Mouse (Mus musculus): ENCODE results near the gene Gm36210. TPM values are rescaled to one million over a fixed set of nuclear protein-coding genes. Genes with fewer than 3 reads are reported as not detected.

Gm36210 gene
- total and polyA plus RNA-seq, 3 experiments: 0.23 to 0.45 TPM; not detected in 1

DNA sequence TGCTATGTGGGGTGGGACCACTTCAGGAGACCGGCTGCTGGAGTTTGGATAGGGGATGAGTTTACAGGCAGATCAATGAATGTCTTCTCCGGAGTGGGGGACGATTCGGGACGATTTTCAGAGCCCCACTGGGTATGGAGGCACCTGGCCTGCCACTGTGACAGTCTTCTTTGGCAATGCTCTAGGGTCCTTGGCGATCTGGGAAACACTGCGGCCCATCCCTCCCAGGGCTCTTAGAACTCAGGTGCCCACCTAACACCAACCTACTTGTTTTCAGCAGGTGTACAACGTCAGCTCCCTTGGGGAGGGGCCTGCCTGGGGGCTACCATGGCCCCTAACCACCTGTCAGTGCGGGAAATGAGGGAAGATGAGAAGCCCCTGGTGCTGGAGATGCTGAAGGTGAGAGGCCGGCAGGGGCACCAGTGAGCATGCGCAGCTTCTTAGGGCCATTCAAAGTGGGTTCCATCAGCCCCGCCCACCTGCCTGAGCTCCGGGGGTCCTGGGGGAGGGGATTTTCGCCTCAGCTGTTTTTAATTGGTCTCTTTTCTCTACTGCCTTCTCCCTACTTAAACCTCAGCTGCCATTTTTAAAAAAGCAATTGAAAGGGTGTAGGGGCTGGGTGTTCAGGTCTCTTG lies 16.7 kb upstream of the Gm36210 start:
- no peak for DNase-seq

DNA sequence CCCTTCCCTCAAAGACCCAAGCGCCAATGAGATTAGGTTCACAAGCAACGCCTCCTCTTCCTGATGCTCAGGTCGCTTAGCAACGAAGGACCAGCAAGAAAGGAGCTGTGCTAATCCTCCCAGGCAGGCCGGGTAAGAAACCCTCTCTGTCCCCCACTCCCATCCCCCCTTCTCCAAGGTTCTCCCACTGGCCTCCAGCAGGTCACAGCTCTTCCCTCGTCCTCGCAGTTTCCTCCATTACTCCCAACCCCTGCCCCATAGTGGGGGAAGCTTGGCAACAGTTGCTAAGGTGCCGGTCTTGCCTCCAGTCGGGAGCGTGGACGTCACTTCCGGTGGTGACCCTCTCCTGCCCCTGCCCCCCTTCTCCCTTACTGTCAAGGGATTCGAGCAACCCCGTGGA lies 16.2 kb upstream of the Gm36210 start:
- peak; percentile 79 for DNase-seq

DNA sequence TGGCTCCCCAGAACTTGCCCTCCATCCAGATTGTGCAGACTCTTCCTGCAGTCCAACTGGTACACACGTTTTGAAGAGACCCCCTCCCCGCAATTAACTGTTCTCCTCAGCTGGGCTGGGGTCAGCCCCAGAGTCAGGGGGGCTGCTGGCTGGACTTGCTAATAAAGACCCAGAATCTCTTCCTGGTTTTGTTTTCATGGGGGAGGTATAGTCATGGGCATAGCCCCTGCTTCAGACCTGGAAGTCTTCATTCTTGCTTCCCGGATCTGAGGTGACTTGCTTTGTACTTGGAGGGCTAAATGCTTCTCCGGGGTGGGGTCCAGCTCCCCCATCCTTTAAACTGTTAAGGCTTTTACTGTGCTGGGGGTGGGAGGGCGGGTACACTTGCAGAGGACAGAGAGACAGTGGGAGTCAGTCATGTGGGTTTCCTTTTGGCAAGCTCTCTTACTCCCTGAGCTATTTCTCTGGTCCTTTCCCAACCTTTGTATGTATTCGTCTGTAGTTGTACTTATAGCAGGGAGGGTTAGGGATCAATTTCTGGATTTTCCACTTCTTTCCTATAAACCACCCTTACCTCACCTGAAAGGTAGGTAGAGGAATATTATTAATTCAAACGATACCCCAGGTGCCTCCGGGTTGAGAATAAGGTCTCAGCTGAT lies 15.6 kb upstream of the Gm36210 start, which contains the start of gene Nat14:
TSS of gene Nat14 (plus strand) at position 205 of the 659 bp plus-strand sequence.
- no peak for DNase-seq

DNA sequence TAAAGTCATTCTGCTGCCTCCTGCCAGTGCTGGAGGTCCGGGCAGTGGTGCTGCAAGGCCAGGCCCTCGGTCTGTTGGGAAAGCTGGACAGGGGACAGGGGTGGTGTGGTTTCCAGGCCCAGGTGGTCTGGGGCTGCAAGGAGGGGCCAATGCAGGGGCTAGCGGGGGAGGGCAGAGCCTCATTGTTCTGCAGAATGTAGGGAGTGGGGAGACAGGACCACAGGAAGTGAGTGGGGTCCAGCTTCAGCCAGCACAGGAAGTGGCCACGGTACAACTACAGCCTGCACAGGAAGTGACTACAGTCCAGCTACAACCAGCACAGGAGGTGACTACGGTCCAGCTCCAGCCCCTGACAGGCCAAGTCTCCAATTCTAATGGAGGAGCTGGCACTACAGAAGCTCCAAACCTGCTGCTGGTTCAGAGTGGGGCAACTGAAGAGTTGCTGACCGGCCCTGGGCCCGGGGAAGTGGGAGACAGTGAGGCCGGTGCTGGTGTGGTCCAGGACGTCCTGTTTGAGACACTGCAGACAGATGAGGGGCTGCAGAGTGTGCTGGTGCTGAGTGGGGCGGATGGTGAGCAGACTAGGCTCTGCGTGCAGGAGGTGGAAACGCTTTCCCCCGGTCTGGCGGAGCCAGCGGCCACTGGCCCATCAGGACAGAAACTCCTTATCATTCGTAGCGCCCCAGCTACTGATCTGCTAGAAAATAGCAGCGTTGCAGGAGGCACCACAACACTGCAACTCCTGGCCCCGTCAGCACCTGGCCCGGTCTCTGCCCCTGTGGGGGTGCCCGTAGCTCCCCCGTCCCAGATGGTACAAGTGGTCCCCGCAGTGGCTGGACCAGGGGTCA lies 14.9 kb upstream of the Gm36210 start:
- no peak for DNase-seq

DNA sequence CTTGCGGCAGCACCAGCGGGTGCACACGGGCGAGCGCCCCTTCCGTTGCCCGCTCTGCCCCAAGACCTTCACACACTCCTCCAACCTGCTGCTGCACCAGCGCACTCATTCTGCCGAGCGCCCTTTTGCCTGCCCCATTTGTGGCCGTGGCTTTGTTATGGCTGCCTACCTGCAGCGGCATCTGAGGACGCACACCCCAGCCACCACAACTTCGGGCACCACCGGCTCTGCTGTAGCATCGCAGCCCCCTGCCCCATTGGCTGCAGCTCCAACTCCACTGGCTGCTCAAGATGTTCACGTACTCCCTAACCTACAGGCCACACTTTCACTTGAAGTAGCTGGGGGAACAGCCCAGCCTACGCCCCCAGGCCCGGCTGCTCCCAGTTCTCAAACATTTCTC lies 14.2 kb upstream of the Gm36210 start:
- no peak for DNase-seq

DNA sequence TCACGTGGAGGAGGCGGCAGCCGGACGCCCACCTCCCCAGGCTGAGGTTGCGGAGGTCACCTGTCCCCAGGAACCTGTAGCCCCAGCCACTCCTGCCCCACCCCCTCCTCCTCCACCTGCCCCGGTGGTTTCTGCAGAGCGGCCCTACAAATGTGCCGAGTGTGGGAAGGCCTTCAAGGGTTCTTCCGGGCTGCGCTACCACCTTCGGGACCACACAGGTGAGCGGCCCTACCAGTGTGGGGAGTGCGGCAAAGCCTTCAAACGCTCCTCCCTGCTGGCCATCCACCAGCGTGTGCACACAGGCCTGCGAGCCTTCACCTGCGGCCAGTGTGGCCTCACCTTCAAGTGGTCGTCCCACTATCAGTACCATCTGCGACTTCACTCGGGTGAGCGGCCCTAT lies 13.7 kb upstream of the Gm36210 start:
- DNase-seq: no peak

DNA sequence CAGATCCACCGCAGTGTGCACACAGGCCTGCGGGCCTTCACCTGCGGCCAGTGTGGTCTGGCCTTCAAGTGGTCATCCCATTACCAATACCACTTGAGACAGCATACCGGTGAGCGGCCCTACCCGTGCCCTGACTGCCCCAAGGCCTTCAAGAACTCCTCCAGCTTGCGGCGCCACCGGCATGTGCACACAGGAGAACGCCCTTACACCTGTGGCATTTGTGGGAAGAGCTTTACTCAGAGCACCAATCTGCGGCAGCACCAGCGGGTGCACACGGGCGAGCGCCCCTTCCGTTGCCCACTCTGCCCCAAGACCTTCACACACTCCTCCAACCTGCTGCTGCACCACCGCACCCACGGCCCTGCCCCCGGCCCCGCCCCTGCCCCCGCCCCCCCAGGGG lies 12.8 kb upstream of the Gm36210 start:
- DNase-seq: no peak

DNA sequence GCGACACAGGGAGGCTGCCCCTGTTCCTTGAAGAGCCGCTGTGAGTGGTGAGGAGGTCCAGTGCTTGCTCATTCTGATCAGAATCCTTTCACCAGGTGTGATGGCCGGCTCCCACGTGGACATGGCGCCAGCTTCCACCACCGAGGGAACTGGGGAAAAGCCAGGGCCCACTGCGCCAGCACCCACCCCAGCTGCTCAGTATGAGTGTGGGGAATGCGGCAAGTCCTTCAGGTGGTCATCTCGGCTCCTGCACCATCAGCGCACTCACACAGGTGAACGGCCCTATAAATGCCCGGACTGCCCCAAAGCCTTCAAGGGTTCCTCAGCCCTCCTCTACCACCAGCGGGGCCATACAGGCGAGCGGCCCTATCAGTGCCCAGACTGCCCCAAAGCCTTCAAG lies 12.4 kb upstream of the Gm36210 start:
- no peak for DNase-seq

DNA sequence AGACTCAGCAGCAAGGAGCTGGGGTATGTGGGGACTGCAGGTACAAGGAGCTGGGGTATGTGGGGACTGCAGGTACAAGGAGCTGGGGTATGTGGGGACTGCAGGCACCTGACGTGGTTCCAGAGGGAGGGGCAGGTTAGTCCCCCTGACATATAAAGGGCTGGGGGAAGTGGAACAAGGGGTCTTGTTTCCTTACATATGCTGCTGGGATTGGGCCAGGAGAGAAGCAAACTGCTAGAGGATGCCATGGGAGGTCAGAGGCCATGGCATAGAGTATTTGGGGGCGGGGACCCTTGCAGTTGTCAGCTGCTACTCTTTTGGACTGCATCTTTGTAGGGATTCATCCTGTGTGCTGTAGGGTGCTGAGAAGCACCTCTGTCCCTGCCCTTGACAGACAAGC lies 11.2 kb upstream of the Gm36210 start:
- no peak for DNase-seq

DNA sequence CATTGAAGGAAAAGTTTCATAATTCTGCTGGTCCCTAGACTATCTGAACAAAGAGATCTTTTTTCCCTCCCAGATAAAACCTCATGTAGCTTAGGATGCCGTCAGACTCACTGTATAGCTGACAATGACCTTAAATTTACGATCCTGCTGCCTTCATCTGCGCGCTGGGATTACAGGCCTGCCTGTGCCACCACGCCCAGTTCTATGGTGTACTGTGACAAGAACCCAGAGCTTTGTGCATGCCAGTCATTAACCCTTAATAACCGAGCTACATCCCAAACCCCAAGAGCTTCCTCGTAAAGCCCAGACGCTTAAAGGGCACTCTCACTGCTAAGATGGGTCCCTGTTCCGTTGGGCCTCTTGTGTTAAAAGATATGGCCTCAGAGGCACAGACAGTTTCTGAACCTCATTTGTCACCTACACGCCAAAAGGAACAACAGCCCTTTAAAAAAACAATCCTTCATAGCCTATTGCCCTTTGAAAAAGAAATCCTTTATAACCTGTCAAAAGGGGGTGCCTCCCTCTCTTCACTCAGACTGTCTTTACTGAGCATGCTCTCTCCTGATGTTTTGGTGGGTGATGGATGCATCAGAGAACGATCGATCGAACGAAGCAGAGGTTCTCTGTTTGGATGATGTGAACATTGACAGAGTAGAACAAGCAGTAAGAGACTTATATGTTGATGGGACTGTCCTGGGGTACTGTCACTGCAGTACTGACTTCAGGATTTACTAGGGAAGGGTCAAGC lies 9.5 kb upstream of the Gm36210 start:
- DNase-seq: no peak

DNA sequence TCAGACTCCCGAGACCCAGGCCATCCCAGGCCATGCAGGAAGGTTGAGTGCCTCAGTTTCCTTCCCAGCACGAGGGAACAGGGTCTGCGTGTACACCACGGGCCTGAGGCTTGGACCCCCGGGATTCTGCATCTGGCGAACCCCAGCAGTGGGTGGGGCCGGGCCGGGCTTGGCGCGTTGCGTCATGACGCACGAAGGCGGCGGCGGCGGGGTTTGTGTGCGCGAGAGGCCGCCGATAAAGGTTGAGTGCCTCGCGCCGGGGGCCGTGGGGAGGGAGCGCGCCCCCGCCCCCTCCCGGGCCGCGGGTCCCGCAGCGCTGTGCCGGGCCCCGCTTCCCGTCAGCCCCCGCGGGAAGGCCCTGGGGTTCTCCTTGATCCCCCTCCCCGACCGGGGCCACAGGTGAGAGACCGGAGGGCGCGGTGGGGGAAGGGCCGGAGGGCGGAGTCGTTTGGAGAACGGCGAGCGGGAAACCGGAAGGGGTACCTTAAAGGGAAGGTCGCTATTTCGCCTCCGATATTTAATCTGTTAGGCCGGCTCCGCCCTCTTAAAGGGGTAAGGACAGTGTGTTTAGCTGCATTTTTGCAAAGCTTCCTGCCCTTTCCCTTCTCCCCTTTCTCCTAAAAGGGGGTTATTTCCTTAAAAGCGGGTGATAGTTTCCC lies 8.8 kb upstream of the Gm36210 start, which contains the start of gene Zfp628:
TSS of gene Zfp628 (plus strand) at position 211 of the 659 bp plus-strand sequence.
- peak; percentile 96 for DNase-seq

DNA sequence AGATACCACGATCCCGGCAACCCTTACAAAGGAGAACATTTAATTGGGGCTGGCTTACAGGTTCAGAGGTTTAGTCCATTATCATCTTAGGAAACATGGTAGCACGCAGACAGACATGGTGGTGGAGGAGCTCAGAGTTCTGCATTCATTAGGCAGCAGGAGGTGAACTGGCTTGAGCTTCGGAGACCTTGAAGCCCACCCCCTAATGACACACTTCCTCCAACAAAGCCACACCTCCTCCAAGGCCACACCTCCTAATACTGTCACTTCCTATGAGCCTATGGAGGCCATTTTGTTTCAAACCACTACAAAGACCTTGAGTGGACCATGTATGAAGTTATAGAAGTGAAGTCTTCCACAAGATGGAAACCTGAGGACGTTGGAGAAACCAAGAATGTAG lies 5.9 kb upstream of the Gm36210 start:
- DNase-seq: no peak

DNA sequence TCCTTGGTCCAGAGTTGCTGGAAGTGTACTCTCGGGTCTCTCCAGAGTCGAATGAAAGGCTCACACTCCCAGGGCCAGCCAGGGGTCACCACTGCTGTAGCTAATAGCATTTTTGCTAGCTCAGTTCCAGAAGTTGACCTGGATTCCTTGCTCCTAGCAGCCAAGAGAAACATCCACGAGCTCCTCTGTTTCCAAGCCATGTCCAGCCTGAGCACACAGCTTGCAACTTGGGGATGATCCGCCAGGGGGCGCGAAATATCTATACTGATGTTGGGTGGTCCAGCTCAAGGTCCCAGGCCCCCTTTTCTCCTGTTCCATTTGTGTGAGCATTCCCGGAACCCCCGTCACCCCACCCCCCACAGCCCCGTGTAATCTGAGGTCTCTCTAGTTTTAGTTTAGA lies 5.2 kb upstream of the Gm36210 start:
- DNase-seq: no peak

DNA sequence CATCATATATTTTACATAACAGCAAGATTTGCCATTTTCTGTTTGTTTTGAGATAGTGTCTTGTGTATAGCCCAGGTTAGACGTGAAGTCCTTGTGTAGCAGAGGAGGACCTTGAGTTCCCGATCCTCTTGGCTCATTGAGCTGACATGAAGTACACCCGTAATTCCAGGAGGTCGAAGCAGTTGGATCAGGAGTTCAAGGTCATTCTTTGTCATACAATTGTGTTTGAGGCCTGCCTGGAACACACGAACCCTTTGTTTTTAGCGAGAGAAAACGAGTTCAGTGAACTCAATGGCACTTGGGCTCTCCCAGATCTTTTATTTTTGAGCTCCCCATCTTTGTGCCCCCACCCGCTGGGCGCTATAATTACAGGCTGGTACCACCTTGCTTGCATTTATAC lies 3.9 kb downstream of the Gm36210 start:
- no peak for DNase-seq

DNA sequence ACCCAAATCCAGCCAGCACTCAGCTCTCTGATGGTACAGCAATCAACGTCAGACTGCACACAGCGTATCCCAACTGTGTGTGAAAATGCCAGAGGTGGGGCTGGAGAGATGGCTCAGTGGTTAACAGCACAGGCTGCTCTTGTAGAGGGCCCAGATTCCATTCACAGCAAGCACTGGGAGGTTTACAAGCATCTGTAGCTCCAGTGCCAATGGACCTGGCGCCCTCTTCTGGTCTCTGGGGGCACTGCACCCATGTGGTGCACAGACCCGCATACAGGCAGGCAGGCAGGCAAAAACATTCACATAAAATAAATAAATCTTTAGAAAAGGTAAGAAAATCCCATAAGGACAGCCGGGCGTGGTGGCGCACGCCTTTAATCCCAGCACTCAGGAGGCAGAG lies 5.1 kb downstream of the Gm36210 start:
- no peak for DNase-seq

DNA sequence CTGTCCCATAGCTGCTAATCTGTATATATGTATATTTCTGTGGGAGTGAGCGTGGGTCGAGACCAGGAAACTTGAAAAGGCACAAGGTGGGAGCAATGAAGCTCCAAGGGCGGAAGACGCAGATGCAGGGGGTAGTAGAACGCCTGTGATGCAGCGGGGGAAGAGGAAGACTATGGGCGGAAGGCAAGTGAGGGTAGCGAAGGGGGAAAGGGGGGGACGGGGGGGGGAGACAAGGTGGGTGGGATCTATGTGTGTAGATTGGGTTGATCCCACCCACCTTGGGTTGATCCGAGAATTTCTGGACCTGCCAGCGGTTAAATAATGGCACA lies 5.8 kb downstream of the Gm36210 start:
- no peak for DNase-seq

DNA sequence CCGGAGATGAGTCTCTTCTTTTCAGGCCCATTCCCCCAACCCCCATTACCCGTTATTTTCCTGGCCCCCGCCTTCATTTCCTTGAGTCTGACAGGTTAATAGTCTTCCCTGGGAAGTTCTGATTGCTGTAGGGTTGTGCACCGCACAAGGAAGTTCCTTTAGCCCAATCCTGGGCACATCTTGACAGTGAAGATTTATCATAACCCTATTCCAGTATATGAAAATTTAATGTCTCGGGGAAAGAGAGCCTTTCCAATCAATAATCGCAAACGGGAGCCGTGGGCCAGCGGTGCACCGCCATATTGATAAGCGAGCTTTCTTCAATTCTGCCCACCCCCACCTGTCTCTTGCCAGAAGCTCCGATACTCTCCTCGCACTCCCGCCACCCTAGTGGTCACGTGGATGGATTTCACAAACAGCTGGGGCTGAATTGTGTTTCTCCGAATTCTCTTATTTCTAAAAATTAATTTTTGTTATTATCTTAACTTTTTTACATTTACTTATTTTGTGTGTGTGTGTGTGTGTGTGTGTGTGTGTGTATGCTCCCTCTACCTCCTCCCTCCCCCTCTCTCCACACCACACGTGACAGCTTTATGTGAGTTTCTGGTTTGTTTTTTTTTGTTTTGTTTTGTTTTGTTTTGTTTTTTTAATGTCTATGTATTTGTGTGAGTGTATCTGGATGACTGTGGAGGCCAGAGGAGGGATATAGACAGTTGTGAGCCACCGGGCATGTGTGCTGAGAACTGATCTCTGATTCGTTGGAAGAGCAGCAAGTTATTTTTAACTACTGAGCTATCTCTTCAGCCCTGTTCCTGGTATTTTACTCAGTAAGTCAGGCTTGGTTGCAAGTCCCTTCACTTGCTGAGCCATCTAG lies 6.4 kb downstream of the Gm36210 start:
- DNase-seq: peak; percentile 53

DNA sequence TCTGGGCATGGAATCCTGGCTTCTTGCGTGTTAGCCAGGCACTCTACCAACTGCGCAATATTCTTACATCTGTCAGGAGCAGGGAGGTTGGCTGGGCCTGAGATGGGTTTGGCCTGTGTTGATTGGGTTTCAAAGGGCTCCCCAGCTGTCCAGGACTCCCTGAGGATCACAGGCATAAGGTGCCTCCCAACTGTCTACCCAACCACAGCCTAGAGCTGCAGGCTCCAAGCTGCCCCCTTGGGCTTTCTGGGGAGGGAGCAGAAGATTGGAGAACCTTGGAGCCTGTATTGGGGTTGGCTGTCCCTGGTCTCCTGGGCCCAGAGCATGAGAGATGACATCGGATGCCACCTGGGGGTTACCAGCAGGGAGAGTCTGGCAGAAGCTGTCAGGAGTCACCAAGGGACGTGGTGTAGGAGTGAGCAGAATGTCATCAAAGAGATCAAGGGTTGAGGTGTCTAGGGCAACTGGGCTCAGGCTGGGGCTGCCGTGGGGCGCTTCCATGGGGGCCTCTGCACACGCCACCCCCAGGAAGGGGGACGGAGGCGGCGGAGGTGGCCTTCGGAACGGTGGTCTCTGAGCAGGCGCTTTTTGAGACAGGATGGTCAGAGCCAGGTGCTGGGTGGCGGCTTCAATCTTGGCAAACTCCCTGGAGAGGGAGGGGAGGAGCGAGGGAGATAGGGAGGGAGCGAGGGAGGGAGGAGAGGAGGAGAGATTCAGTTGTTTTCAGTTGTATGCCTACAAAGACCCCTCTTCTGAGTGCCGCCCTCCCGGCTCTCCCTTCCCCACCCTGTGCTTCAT lies 7.3 kb downstream of the Gm36210 start:
- no peak for DNase-seq

DNA sequence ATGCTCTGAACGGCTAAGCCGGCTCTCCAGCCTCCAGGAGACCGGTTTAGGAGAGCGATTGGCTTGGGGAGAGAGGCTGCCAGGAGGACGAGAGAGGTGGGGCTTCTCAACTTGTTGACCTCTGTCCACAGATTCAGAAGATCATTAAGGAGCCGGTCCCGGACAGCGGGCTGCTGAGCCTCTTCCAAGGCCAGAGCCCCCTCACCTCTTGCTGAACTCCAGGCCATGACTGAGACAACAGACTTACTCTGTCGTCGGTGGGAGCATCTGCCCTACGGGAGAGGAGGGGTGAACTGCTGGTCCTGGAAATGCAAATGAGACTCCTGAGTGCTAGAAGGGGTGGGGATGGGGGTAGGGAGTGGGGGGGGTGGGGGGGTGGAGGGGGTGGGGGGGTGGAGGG lies 11.1 kb downstream of the Gm36210 start:
- no peak for DNase-seq

DNA sequence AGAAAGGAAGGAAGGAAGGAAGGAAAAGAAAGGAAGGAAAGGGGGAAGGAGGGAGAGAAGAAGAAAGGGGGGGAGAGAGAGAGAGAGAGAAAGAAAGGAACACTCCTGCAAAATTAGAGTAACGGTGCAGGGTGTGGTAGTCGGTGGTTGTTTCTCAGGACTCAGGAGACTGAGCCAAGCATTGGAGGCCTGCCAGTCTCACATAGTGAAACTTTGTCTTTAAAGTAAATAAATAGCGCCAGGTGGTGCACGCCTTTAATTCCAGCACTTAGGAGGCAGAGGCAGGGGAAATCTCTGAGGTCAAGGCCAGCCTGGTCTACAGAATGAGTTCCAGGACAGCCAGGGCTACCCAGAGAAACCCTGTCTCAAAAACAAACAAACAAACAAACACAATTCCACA lies 19.6 kb downstream of the Gm36210 start:
- no peak for DNase-seq
